Mouse (Mus musculus) left cerebral cortex, adult 18-20 months (tissue): ENCODE data around the gene Tbca. TPM values are rescaled to one million over a fixed set of nuclear protein-coding genes. Genes with fewer than 3 reads are reported as not detected.

Source experiments
- DNase-seq, 2 experiments: peaks; one replicate each; pipeline ENCODE4 v3.0.0; 2021 to 2022; ENCODE audit warnings: low spot score in 2 of 2, mixed read lengths in 1 of 2
- total RNA-seq, 2 experiments: library from RNA; stranded (reverse); gene quantifications; 2 replicates each; pipeline ENCODE4 v1.2.3; 2021

Tbca gene
- total RNA-seq, 2 experiments from 2014 or later = 127 to 132 TPM

- DNase-seq = no peak
Measured at GRCm38 (mm10) chr13:94877211-94877590, 88.5 kb downstream of the Tbca start.

GRCm38 (mm10) chr13:94877991-94878745, 89.5 kb downstream of the Tbca start:
- DNase-seq = no peak

- no peak for DNase-seq
Measured at GRCm38 (mm10) chr13:94881201-94881600, 92.5 kb downstream of the Tbca start.

- DNase-seq = no peak
Measured at GRCm38 (mm10) chr13:94882221-94882620, 93.5 kb downstream of the Tbca start.

GRCm38 (mm10) chr13:94882711-94883145, 94.0 kb downstream of the Tbca start:
- DNase-seq = no peak

- DNase-seq = no peak
Measured at GRCm38 (mm10) chr13:94883163-94883965, 94.7 kb downstream of the Tbca start.

- DNase-seq = no peak
Measured at GRCm38 (mm10) chr13:94883966-94884960, 95.6 kb downstream of the Tbca start.

GRCm38 (mm10) chr13:94885291-94886235, 96.9 kb downstream of the Tbca start:
- no peak for DNase-seq

Other genes with a start within 250 kb of the Tbca start
- gene Otp, start 86.7 kb downstream of the Tbca start, total RNA-seq = under 1 TPM in 1 of 2 experiments, not detected in 1; 0.12 TPM
- 10 to 100 TPM; 20.5 TPM for gene Wdr41, start 187.4 kb downstream of the Tbca start, total RNA-seq